Mouse (Mus musculus) thymus, postnatal 0 days (tissue): ENCODE data around the gene Tuba1a. TPM values are rescaled to one million over a fixed set of nuclear protein-coding genes. Genes with fewer than 3 reads are reported as not detected.
"Not testable (repeated sequence)": the region's sequence is repeated elsewhere in the genome, so short reads cannot be mapped to it uniquely, and the experiment has no call there.

Experiments
- DNase-seq: peaks from one replicate; pipeline ENCODE4 v3.0.0-alpha.2; 2015; ENCODE audit warnings: low spot score
- polyA plus RNA-seq: library from polyadenylated mRNA; unstranded; fragments of >200 nt; fragmentation: Nextera tagmentation; extraction: Ambion mirVana; gene quantifications from 2 replicates; pipeline ENCODE4 v1.2.1, GENCODE M21; 2015

Gene Tuba1a
- polyA plus RNA-seq, 1 experiment from 2014 or later: 236 TPM

DNA sequence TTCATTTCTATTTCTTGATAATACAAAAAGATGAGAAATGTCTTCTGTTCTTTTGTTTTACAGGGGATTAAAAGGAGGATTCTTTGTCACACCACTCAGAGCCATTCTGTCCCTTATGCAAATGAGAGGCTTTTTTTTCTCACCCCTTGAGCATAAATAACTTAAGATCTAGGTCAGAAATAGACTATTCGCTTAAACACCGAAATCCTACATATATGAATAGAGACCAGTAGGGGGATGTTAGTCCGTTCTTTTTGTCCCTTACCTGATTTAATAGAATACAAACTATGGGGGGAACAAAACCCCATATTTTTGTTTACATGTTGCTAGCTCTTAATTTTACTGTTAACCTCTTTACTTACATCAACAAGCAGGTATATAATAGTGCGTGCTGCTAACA is 2.5 kb upstream of the Tuba1a start:
- DNase-seq: no peak

DNA sequence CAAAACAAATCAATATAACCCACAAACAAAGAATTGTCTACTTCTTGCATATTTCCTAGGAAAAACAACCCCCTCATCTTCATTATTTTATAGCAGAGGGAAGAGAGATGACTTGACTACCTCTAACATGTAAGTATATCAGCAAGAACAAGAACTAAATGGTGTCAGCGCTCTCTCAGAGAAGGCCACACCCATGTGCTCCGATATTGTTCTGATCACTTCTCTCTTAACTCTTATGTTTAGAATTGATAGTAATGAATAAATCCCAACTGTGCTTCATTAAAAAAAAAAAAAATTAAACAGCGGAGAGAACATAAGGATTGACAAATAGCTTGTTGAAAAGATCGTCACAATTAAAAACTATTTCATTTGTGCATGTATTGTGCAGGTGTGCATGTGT is 1.8 kb upstream of the Tuba1a start:
- no peak for DNase-seq

DNA sequence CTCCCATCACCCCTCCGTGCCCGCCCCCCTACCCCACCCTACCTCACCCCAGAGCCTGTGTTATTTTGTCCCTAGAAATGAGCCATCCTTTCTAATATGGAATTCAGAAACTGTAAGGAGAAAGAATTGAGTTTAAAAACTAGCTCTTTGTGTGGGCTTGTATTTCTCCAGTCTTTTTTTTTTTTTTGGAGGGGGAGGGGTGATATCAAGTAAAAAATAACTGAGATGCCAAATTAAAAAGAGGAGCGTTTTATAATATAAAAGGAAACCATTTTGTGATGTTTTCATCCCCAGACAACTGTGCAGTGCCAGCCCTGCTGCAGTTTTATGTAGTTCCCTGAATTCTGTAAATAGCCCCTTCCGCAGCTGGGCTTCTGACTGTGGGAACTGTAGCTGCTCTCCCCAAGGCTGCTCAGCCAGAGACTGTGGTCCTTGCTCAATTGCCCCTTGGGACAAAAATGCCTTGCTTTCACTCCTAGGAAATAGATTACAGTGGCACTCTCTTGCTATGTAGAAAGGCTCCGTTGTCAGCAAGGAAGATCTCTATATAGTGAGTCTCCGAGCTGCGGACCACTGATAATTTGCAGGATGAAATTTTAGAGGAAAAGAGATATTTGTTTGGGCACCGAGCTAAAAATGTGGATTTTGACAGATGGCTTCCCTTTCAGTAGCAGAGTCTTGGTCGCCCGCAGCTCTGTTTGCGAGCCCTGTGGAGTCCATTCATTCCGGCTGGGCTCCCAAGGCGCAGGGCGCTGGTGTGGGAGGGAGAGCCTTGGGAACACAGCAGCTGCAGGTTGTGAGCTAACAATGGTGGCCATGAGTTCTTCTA is 1.1 kb upstream of the Tuba1a start:
- no peak for DNase-seq

DNA sequence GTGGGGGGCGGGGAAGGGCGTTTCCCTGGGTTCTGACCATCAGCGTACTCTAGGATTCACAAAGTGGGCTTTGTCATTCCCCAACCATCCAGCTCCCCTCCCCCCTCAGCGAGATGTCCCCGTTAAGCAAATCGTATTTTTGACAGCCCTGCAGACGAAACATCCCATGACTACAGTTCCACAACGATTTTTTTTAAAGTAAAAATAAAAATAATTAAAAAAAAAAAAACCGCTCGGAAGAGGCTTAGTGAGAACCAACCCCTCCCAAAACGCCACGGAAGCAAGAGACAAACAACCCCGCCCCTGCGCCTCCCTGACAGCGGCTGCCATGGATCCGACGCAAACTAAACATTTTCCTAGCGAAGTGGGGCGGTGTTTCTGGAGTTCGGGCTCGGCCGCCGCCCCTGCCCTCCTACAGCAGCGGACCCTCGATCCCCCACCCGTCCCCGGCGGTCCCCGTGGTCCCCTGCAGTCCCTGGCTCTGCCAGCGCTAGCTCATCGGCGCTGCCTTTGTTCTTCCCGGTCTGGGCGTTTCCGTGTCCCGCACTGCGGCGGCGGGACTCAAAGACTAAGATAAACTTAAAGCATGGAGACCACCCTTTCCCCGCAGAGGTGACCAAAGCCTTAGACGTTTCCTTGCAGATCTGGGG is 627 bp downstream of the Tuba1a start:
- peak; percentile 89 for DNase-seq

DNA sequence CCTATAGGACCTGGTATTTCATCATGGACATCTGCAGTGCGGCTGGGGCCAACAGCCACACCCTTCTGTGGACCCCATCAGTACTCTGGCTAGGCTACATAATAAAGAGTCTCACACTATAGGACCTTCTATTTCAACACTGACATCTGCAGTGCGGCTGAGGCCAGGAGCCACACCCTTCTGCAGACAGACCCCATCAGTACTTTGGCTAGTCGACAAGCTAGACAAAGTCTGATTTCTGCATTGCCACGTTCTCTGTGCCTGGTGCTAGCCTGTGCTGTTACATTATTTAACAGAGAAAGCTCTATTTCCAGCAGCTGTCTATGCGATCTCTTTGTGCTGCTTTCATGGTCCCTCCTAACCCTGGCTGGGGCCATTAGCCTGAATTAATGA is 1.4 kb downstream of the Tuba1a start:
- no peak for DNase-seq

DNA sequence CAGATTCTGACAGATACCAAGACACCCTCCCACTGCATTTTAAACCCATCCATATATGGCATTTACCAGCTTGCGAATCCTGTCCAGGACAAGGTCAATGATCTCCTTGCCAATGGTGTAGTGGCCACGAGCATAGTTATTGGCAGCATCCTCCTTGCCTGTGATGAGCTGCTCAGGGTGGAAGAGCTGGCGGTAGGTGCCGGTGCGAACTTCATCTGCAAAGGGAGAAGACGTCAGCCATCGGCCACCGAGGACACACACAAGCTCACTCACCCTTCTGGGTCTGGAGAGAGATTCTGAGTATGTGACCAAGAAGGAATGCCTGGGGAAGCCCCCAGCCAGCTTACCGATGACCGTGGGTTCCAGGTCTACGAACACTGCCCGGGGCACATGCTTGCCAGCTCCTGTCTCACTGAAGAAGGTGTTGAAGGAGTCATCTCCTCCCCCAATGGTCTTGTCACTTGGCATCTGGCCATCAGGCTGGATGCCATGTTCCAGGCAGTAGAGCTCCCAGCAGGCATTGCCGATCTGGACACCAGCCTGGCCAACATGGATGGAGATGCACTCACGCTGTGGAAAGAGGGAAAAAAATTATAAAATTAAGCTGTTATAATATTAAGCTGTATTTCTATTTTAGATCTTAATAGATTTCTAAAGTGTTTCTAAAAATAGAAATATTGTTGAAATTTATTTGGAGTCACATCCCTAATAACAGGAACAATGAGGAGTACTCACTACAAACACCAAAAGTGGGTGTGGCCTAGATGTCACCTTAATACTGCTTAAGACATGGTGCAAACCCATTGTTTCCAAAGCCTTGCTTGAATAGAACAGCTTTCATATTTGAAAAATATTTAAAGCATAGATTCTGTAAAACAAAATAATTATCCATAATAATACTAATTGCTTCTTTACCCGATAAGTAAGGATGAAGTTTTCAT is 2.1 kb downstream of the Tuba1a start:
- not testable (repeated sequence) for DNase-seq

DNA sequence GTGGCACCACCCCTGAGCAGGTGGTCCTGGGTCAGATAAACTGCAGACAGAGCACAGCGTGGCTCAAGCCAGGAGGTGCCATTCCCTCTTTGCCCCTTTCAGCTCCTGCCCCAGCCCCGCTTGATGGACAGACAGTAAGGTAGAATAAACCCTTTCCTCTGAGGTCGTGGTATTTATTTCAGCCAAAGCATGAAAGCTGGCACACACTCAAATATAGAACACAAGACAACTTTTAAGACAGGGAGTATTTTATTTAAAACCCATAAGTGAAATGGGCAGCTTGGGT is 4.0 kb downstream of the Tuba1a start:
- no peak for DNase-seq

DNA sequence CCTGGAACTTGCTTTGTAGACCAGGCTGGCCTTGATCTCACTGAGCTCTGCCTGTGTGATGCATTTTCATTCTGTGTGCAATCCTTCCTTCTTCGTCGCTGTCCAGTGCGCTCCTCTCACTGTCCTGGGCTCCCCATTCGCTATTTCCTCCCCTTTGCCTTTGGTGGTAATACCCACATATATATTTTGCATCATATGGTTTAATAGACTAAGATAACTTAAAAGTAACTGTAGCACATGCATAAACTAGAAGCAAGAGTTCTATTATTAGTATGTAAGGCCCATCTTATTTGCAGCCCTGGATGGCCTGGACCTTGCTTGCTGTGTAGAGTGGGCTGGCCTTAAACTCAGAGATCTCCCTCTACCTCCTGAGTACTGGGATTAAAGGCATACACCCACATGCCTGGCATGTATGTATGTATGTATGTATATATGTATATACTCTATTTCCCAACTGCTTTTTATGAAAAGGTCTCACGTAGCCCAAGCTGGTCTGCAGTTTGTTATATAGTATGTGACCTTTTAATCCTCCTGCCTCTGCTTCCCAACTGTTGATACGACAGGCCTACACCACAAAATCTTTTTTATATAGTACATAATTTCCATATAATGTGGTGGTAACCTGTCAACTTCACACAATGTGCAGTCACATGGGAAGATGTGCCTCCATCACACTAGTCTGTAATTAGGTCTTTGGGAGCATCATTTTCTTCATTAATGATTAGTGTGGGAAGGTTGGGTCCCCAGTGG is 4.5 kb downstream of the Tuba1a start:
- DNase-seq: no peak

DNA sequence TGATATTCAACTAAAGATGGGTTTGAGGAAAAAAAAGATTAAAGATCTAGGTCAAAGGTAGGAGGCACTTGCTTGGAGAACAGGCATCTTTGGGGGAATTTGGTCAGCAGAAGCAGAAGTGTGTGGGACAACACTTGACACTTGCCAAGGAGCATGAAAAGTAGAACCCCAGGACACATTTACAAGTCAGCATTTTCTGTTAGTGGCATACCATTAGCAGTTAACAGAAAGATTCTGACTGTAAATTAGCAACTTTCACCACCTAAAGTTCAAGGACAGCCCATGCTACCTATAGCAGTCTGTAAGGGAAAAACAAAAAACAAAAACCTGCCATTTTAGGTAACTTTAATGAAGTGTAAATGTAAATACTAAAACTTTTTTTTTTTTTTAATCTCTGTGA is 5.1 kb downstream of the Tuba1a start:
- no peak for DNase-seq

DNA sequence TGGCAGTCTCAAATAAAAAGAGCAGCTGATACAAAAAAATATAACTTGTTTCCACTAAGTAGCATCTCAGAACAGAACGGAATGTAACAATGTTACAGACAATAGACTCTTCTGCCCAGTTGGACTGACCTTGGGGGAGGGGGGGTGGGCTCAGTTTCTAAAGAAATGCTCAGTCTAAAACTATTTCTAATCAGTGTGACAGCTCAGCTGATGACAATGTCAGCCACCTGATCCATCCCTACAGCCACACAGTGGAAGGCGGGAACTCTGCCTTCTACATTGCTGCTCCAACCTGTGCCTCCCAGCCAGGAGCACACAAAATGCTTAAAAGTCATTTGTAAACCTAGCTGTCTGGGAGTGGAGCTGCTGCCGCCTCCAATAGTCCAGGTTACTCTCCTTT is 5.6 kb downstream of the Tuba1a start:
- DNase-seq: no peak

DNA sequence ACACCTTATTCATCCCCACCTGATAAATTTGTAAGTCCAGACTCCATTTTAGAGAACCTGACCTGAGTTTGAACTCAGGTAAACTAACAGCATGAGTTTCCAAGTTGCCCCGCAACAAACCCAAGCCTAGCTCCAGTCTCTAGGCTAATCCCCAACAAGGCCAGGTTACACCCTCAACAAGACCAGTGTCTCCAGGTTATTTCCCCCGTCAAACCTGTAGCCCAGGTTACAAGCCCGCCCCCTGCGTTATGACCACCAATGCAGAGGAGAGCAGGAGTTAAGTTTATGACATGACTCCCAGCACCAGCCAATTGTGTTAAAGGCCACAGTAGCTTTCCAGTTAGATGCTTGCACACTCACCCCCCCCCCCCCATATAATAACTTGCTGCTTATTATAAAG is 10.4 kb downstream of the Tuba1a start:
- DNase-seq: no peak

DNA sequence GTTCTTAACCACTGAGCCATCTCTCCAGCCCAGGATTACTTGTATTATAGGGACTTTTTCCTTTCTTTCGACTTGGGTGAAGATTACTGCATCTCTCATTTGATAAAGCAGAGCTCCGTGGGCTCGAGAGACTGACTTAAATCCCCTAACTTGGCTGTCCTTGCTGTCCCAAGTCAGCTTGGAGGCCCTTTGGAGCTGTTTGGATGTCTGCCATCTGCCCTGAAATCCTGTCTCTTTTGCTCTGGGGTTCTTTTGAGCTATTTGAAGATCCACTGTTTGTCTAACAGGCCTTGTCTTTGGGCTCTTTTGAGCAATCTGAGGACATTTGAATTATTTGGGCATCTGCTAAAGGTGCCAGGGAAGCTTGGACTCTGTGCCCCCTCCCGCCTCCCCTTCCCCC is 11.4 kb downstream of the Tuba1a start:
- DNase-seq: no peak

DNA sequence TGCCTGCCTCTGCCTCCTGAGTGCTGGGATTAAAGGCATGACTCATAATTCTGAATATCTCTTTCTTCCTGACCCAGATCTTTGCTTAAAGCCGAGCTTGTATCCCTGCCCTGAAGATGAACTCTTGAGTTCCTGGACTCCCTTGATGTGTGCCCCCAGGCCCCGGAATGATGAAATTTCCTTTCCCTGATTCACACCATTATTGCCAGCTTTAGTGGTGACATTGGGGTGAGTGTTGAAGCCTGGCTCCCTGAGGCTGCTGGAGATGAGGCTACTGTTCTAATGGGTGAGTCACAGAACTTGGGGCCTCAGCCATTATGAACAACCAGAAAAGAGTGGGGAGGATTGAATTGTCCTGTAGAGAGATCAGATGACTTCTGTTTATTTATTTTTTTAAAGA is 12.0 kb downstream of the Tuba1a start:
- DNase-seq: no peak

DNA sequence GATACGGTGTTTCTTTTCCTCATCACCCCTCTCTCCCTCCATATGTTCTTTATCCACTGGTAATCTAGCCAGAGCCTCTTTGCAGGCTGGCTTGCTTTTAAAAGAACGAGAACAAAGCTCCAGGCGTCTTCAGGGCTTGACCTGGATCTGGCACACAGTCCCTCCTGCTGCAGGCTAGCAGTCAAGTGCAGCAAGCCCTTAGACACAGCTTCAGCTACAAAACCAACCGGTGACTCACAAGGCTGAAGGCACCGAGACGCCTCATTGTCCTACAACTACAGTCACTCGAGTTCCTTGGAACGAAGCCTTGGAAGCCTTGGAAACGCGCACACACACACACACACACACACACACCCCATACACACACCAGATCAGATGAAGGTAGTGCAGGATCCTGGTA is 12.7 kb downstream of the Tuba1a start:
- DNase-seq: no peak

DNA sequence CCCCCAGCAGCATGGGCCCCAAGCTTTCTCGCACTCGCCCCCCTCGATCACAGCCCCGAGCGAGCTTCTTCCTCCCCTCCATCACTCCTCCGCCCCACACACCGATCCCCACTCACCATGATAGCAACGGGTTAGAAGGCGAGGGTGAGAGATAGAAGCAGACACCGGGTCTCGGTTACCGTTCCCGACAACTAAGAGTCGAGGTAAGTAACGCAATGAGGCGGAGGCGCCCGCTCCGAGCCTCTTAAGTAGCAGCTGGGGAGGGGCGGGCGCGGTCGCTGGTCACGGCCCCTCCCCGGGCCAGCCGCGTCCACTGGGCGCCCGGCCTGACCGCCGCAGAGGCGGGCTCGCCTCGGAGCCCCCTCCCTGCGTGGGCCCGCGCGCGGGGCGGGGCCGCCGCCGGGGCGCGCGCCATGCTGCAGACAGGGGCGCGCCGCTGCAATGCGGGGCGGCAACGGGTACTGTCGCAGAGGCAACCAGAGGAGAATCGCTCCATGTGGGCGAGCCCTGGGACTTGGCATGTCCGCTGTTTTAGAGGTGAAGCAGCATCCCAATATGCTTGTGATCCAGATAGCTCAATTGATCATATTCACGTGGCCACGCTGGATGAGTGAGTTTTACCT is 19.2 kb downstream of the Tuba1a start, which contains the start of gene Tuba1b:
TSS of gene Tuba1b (minus strand) at position 349 of the 623 bp plus-strand sequence.
- peak; percentile 88 for DNase-seq

DNA sequence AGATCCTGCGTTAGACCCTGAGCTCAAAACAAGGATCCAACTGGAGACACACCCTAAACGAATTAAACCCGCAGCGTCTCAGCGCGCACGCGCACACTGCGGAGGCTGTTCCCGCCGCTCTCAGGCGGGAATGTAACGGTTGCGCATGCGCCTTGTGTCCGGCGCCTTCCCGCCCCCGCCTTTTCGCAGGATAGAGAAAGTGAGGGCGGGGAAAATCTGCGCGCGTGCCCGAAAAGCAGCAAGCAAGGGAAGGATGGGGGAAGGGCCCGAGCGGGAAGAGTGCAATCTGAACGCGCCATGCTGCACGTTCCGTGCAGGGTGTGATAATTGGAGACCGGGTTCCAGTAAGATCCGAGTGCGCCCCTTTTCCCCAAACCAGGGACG is 19.7 kb downstream of the Tuba1a start:
- DNase-seq: peak; percentile 95

DNA sequence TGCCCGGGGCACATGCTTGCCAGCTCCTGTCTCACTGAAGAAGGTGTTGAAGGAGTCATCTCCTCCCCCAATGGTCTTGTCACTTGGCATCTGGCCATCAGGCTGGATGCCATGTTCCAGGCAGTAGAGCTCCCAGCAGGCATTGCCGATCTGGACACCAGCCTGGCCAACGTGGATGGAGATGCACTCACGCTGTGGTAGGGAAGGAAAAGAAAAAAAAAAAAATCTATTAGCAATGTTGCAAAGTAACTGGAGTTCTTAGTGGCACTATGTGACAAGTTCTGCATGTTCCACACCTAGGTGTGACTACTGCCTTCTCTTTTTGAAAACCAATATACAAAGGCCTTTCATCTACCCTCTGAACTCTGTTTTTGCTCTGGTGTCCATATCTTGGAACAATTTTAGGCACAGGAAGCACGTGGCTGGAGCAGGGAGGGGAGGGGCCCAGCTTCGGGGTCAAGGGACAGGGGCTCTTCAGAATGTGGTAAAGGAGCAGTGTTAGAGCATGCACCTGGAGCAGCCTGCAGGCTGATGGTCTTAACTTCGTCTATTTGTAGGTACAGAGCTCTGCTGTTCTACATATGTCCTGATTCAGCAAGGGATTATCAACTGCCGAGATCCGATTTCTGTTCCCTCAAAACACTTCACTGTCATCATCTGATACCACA is 20.4 kb downstream of the Tuba1a start:
- DNase-seq: not testable (repeated sequence)

DNA sequence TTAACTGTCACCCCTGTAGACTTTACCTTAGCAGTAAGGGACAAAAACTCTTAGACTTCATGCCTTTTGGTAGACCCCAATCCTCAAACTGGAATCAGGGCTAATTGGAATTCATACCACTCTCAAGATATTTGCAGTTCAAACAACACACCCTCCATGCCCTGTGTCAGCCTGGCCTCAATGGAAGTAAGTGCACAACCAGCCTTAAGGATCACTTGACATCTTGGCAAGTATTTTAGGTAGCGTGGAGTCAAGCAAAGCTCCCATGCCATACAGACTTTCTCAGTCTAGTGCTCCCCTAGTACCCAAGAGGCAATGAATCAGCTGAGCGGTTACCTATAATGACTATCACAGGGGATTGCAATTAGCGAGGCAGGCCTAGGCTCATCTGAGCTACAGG is 22.5 kb downstream of the Tuba1a start:
- no peak for DNase-seq

DNA sequence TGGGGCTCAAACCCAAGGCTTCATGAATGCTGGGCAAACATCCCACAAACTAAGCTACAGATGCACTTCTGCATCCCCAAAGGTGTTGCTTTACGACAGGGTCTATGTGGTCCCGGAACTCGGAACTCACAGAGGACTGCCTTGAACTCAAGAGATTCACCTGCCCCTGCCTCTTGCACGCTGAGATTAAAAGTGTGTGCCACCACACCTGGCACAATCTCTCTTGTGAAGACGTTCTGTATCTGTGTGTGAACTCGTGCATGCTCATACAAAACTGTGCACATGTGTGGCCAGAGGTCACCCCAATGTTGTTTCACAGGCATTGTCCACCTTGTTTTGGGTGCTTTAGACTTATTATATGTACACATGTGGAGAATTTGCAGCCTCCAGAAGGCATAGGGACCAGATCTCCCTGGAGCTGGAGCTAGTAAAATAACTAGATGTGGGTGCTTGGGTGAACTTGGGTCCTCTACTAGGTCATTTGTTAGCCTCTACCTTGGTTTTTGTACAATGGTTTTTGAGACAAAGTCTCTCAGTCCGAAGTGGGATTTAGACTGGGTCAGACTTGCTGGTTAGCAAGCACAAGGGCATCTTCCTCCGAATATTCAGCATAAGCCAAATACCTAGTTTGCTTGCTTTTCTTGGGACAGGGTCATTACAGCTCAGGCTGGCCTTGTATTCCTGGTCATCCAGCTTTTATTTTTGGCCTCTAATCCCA is 23.3 kb downstream of the Tuba1a start:
- no peak for DNase-seq
